Mouse (Mus musculus): ENCODE data around the gene Hmgb1.
A peak's percentile ranks its signal among the peaks of the same experiment; 100 is the strongest.

Hmgb1 gene

DNA sequence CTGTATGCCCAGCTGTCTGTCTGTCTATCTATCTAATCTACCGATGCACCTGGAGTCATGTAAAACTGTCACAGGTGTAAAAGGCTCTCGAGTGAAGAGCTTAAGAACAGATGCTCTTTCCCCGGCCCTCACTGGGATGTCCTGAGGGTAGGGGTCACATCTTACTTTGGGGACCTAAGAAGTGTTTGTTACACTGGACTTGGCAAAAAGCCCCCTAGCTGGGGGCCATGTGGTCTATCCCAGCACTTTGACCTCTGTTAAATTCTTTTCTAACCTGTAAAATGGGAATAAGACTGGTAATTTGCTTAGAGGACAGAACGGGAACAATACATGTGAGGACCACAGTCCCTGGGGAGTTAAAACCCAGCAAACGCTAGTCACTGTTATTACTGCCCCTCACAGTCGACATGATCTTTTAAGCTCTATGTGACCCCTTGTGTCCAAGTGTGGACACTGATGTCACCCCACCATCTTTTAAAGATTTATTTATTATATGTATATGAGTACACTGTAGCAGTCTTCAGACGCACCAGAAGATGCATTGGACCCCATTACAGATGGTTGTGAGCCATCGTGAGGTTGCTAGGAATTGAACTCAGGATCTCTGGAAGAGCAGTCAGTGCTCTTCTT is 80.1 kb downstream of the Hmgb1 start:
- no peak for DNase-seq (ENCODE audit: low read depth, low spot score)

DNA sequence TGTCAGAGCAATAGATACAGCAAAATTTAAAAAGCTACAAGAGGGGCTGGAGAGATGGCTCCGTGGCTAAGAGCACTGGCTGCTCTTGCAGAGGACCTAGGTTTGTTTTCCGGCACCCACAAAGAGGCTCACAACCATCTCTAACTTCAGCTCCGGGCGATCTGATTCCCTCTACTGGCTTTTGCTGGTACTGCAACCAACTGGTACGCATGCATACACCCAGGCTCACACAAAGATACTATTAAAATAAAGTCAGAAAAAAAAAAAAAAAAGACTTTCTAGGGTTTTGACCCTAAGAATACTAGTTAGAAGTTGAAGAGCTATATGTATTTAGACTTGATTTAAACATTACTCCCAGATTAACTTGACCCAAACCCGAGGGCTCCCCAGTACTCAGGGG is 82.4 kb downstream of the Hmgb1 start:
- no peak for DNase-seq (ENCODE audit: low read depth, low spot score)

GRCm38 (mm10) chr5:149100091-149100490 is 84.2 kb downstream of the Hmgb1 start:
- no peak for DNase-seq (ENCODE audit: low read depth, low spot score)

DNA sequence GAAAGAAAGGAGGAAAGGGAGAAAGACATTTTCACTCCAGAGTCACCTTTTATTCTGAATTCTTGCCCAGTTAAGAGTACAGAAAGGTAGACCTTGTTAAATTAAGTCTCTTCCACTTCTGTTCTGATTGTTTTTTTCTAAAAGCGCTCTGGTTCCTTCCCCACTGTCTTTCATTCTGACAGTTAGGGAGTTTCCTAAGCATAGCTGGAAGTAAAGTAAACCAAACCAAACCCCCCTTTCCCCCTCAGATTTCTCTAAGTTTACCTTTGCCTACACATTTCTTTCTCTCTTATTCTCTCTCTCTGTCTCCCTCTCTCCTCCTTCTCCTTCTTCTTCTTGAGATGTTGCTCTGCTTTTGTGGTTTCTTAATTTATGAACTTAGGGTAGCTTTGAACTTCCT is 85.3 kb downstream of the Hmgb1 start:
- no peak for DNase-seq (ENCODE audit: low read depth, low spot score)

GRCm38 (mm10) chr5:149097841-149098240 is 86.4 kb downstream of the Hmgb1 start:
- DNase-seq (ENCODE audit: low read depth, low spot score) = no peak

DNA sequence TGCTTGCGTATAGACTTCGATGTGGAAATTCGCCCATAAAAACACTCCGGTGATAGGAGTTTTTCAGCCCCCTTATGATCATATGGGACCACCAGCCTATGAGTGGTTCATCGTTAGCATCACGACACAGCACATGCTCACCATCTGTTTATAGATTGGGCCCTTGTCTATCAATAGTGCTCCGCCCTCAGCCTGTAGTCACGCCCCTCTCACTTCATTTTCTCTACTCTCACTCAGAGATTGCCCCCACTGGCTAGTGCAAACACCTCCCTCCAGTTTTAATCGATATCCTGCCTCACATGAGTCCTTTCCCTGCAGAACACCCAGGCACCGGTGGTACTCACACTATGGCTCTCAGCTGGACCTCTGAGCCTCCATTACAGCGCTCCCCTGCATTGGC is 88.0 kb downstream of the Hmgb1 start:
- DNase-seq (ENCODE audit: low read depth, low spot score) = no peak

DNA sequence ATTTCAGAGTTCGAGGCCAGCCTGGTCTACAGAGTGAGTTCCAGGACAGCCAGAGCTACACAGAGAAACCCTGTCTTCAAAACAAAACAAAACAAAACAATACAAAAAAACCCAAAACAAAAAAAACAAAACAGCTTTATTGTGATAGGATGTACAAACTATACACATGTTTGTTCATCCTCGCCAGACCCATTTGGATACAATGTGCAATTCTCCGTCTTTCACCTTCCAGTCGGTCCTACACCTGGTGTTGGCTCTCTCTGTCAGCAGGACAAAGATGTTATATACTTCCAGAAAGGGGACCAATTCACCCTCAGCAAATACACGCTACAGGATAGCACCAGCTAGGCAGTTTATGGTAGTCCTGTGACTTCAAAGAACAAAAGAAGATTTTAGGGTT is 91.4 kb downstream of the Hmgb1 start:
- no peak for DNase-seq (ENCODE audit: low read depth, low spot score)

- DNase-seq (ENCODE audit: low read depth, low spot score) = no peak
These were observed 91.8 kb downstream of the Hmgb1 start for GRCm38 (mm10) chr5:149092526-149092925.

DNA sequence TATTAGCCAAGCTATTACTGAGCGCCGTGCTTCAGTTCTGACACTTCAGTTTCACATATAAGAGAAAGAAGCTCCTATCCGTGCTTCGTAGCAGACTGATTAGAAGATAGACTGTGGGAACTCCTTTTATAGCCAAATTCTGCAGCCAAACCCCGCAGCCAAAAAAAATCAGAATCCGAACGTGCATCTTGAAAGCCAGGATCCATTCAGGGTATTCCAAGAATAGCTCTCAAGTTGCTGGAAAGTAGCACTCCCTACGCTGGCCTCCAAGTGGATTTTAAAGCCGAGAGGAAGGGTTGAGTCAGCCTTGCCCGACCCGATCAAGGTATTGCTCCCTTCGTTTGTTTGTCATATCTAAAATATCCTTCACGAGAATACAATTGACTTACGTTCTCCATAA is 93.0 kb downstream of the Hmgb1 start:
- DNase-seq (ENCODE audit: low read depth, low spot score) = no peak

DNA sequence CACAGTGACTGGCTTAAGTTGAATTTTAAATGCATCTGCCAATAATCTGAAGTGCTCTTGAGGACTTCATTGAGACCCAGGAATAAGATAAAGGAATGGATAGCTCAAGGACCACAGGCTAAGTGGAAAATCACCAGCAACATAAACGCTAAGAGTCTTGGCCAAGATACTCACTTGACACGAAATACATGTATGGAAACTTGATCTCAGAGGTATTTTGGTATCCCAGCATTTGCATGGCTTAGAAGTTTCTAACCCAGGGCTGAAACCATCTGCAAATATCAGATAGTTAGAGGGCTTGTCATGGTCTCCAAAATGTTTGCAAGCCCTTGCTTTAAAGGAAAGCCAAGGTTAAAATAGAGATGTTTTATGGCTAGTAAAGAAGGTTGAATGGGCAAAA is 94.4 kb downstream of the Hmgb1 start:
- no peak for DNase-seq (ENCODE audit: low read depth, low spot score)

- no peak for DNase-seq (ENCODE audit: low read depth, low spot score)
These were observed 94.8 kb downstream of the Hmgb1 start for GRCm38 (mm10) chr5:149089456-149089855.

GRCm38 (mm10) chr5:149088891-149089290 is 95.4 kb downstream of the Hmgb1 start:
- no peak for DNase-seq (ENCODE audit: low read depth, low spot score)

DNA sequence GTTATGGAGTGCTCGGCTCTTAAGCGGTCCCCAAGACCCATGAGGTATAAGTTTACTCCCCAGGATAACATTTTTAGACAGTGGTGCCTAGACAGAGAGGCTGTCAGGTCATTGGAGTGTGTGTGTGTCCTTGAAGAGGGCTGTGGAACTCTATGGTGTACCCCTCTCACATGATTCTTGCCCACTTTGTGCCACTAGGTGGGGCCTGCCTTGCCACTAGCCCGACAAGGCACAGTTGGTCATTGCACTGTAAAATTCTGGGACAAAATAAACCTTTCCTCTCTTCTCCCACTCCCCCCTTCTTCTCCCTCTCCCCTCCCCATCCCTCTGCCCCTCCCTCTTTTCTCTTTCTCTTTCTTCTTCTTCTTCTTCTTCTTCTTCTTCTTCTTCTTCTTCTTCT is 96.1 kb downstream of the Hmgb1 start:
- no peak for DNase-seq (ENCODE audit: low read depth, low spot score)

GRCm38 (mm10) chr5:149086382-149087244 is 97.7 kb downstream of the Hmgb1 start:
- no peak for DNase-seq (ENCODE audit: low read depth, low spot score)

GRCm38 (mm10) chr5:149080466-149080865 is 103.8 kb downstream of the Hmgb1 start:
- DNase-seq (ENCODE audit: low read depth, low spot score) = no peak

GRCm38 (mm10) chr5:149079758-149080150 is 104.5 kb downstream of the Hmgb1 start:
- no peak for DNase-seq (ENCODE audit: low read depth, low spot score)

DNA sequence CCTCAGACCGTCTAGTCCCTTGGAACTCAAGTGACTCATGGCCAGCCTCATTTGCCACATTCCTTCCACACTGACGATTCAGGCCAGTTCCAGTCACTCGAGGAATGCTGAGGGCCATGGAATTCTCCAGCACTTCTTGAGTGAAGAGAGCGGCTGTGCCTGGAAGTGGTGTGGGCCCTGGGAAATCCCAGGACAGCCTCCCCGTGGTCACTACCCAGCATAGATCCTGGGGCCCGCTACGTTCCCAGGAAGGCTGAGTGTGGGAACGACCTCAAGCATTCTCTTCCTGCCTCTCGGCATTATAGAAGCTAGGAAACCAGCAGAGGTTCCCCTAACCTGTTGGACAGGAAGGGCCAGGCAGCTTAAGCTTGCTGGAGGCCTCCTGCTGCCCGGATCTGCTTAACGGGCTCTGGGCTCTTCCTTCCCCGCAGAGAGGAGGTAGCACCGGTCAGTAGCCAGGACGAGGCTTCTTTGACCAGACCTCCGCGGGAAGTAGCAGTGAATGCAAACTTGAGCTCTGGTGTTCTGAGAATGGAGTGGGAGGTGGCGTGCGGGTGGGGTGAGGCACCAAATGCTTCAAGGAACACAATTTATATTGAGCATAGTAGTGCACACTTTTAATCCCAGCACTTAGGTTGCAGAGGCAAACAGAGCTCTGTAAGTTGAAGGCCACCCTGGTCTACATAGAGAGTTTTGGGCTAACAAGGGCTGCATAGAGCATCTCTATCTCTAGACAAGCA is 105.1 kb downstream of the Hmgb1 start:
- DNase-seq (ENCODE audit: low read depth, low spot score) = peak; percentile 16

DNA sequence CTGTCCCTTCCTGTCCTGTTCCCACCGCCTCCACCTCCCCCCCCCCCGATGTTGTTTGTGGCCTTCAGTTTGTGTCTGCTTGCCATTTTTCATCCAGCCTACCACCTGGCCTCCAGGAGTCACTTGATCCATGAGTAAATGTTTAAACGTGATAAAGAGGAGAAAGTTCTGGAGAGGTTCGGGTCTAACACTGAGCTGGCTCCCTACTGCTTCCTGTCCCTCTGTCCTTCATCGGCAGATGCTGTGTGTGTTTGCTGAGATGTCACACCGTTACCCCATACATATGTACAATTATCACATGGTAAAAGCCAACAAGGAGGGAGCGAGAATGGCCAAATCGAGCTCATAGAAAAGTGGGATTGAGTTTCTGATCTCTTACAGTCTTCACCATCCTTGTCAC is 107.2 kb downstream of the Hmgb1 start:
- no peak for DNase-seq (ENCODE audit: low read depth, low spot score)

DNA sequence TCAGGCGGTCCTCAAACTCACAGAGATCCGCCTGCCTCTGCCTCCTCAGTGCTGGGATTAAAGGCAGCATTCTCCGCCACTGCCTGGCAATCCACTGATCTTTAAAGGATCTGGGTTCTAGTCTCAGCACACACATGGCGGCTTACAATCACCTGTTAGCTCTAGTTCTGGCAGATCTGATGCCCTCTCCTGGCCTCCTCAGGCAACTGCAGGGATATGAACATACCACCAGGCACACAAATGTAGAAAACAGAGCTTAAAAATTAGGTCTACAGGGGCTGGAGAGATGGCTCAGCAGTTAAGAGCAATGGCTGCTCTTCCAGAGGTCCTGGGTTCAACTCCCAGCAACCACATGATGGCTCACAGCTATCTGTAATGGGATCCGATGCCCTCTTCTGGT is 112.7 kb downstream of the Hmgb1 start:
- DNase-seq (ENCODE audit: low read depth, low spot score) = no peak

DNA sequence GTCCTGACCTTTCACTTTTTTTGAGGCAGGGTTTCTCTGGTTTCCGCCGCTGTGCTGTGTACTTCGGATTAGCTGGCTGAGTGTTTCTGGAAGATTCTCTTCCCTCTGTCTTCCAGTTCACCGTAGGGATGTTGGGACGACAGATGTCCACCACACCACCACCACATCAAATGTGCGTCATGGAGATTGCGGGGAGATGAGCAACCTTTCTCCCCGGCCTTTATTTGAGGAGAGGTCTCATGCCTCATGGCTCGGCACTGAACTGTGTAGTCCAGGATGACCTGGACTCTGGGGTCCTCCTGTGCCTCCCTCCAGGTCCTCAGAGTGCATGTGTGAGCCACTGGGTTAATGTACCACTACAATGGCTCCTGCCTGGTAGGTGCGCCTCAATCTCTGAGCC is 115.5 kb downstream of the Hmgb1 start:
- DNase-seq (ENCODE audit: low read depth, low spot score) = no peak

DNA sequence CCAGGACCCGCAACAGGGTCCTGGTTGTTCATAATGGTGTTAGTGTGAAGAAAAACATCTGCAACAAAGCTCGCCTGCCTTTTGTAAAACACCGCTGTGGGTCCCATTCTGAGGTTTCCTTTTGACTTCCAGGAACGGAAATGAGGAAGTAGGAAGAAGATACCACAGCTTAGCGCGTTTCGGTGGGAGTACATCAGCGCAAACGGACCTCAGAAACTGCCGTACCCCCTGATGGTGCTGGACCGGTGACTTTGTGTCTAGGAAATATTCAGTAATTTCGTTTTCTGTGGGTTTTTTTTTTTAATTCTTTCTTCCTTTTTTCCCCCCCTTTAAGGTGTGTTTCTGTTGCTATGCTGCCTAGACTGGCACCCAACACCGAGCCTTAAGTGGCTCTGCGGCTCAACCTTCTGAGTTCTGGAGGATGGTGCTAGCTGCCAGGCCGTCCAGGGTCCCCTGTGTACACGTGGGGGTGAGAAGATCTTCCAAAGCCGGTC is 116.0 kb downstream of the Hmgb1 start:
- DNase-seq (ENCODE audit: low read depth, low spot score) = no peak

DNA sequence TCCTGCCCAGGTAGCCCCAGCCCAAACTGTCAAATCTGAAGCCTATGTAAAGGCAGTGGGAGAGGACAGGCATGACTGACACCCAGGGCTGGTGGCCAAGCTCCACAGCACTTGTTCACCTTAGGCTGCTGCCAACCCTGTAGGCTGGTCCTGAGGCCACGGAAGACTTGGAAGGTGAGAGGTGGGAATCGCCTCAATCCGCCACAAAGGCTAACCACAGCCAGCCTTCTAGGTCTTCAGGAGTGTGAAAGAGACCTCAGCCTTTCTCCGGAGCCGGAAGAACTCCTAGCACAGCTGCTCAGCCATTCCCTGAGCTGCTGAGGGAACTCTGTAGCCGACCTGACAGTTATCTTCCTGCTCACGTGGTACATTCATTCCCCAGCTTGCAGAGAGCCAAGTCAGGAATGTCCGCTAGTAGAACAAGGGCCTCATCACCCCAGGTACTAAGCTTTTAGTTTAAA is 116.8 kb downstream of the Hmgb1 start:
- no peak for DNase-seq (ENCODE audit: low read depth, low spot score)
